Mouse (Mus musculus): ENCODE measurements around the gene S100a9. TPM values are rescaled to one million over a fixed set of nuclear protein-coding genes. Genes with fewer than 3 reads are reported as not detected.
A peak's percentile ranks its signal among the peaks of the same experiment; 100 is the strongest.

The S100a9 gene
- polyA plus RNA-seq, 1 experiment, result 7.0 TPM

DNA sequence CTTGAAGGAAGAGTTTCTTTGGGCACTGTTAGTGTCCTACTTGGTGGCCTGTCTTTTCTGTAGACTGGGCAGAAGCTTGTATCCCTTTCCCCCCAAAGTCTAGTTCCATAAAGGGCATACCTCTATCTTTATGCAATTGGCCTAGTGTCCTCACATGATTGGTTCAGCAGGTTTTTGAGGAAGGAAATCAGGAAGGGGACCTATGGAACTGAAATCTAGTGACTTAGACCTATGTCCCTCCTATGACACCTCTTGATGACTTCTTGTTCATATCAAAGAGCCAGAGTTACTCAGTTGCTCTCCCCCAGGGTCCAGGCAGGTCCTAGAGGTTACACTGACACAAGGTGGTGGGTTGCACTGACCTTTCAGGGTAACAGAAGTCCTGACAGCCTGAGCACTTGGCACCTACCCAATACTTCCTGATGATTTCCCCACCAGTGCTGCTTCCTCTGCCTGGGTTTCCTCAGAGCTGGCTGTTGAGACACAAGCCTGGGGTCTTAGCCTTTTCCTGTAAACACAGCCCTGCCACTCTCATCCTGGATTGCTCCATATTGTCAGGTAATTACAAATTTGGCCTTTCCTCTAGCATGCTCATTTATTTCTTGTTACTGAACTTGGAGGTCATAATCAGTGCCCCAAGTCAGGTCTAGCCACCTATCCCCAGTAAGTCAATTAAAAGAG lies 36.0 kb downstream of the S100a9 start:
- no peak for TF ChIP-seq POLR2A (IDR thresholded peaks at IDR 0.05; ENCODE audit: borderline replicate concordance, extremely low read depth, insufficient read depth, insufficient read length, poor library complexity, severe bottlenecking)
- no peak for TF ChIP-seq CTCF (IDR thresholded peaks at IDR 0.05; ENCODE audit: borderline replicate concordance, extremely low read depth, insufficient read depth, insufficient read length)

GRCm38 (mm10) chr3:90657405-90657804 lies 38.1 kb downstream of the S100a9 start:
- no peak for DNase-seq (ENCODE audit: low read depth)
- no peak for TF ChIP-seq POLR2A (IDR thresholded peaks at IDR 0.05; ENCODE audit: borderline replicate concordance, extremely low read depth, insufficient read depth, insufficient read length, poor library complexity, severe bottlenecking)
- peak; percentile 30; the same call in 1 of the 2 replicates for TF ChIP-seq CTCF (IDR thresholded peaks at IDR 0.05; ENCODE audit: borderline replicate concordance, extremely low read depth, insufficient read depth, insufficient read length)

More for the DNA sequence above, 36.0 kb downstream of the S100a9 start:
- DNase-seq (ENCODE audit: low read depth), result no peak

- TF ChIP-seq POLR2A (IDR thresholded peaks at IDR 0.05; ENCODE audit: borderline replicate concordance, extremely low read depth, insufficient read depth, insufficient read length, poor library complexity, severe bottlenecking), result no peak
- no peak for TF ChIP-seq CTCF (IDR thresholded peaks at IDR 0.05; ENCODE audit: borderline replicate concordance, extremely low read depth, insufficient read depth, insufficient read length)
- no peak for DNase-seq (ENCODE audit: low read depth)
These were observed 41.8 kb downstream of the S100a9 start, which contains the start of gene S100a7a for GRCm38 (mm10) chr3:90653717-90654116. Gene S100a7a, plus strand, starts transcription at chr3:90654017.

- TF ChIP-seq POLR2A (IDR thresholded peaks at IDR 0.05; ENCODE audit: borderline replicate concordance, extremely low read depth, insufficient read depth, insufficient read length, poor library complexity, severe bottlenecking), result no peak
- peak; percentile 87 for TF ChIP-seq CTCF (IDR thresholded peaks at IDR 0.05; ENCODE audit: borderline replicate concordance, extremely low read depth, insufficient read depth, insufficient read length)
These were observed 42.5 kb downstream of the S100a9 start for GRCm38 (mm10) chr3:90652878-90653508.

GRCm38 (mm10) chr3:90649832-90650231 lies 45.7 kb downstream of the S100a9 start:
- TF ChIP-seq POLR2A (IDR thresholded peaks at IDR 0.05; ENCODE audit: borderline replicate concordance, extremely low read depth, insufficient read depth, insufficient read length, poor library complexity, severe bottlenecking) (no peak), CTCF (IDR thresholded peaks at IDR 0.05; ENCODE audit: borderline replicate concordance, extremely low read depth, insufficient read depth, insufficient read length) (no peak)
- no peak for DNase-seq (ENCODE audit: low read depth)

More at GRCm38 (mm10) chr3:90652878-90653508, 42.5 kb downstream of the S100a9 start:
- DNase-seq (ENCODE audit: low read depth), result peak; percentile 87

DNA sequence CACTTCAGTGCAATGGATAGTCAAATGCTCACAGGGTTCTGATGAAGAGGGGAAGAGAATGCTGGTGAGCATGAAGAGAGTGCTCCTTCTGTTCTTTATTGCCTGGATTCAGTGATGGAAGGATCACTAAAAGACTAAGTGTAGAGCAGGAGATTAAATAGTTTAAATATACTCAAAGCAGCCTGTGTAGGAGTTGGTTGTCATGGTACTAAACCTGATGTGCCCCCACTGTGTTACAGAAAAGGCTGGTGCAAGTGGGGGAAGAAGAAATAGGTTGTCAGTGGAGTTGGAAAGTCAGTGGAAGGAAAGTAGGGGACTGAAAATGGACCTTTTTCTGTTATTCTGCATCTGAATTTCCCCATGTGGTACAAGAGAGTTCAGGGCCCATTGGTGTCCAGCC lies 46.5 kb downstream of the S100a9 start:
- TF ChIP-seq POLR2A (IDR thresholded peaks at IDR 0.05; ENCODE audit: borderline replicate concordance, extremely low read depth, insufficient read depth, insufficient read length, poor library complexity, severe bottlenecking), result no peak
- no peak for TF ChIP-seq CTCF (IDR thresholded peaks at IDR 0.05; ENCODE audit: borderline replicate concordance, extremely low read depth, insufficient read depth, insufficient read length)

DNA sequence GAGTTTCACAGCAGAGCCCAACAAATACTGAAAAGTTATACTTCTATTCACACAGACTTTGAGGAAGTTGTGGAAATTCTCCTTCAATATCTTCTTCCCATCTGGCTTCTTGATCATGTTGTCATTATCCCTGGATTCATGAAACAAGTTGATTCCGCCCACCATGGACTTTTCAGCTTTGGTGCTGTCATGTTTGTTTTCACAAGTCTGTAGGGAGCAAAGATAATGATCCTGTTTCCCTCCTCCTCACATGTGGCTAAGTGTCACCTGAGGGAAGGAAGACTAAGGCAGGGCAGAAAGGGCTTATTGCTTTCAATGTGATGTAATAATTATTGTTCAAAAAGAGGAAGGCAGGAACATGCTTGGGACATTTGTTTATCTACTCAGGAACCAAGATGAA lies 48.2 kb downstream of the S100a9 start:
- DNase-seq (ENCODE audit: low read depth), result no peak
- TF ChIP-seq POLR2A (IDR thresholded peaks at IDR 0.05; ENCODE audit: borderline replicate concordance, extremely low read depth, insufficient read depth, insufficient read length, poor library complexity, severe bottlenecking), result no peak

More for the DNA sequence above, 46.5 kb downstream of the S100a9 start:
- no peak for DNase-seq (ENCODE audit: low read depth)

GRCm38 (mm10) chr3:90644220-90644619 lies 51.3 kb downstream of the S100a9 start:
- peak; percentile 20 for DNase-seq (ENCODE audit: low read depth)
- TF ChIP-seq POLR2A (IDR thresholded peaks at IDR 0.05; ENCODE audit: borderline replicate concordance, extremely low read depth, insufficient read depth, insufficient read length, poor library complexity, severe bottlenecking), result no peak
- peak; percentile 54; the same call in 1 of the 2 replicates for TF ChIP-seq CTCF (IDR thresholded peaks at IDR 0.05; ENCODE audit: borderline replicate concordance, extremely low read depth, insufficient read depth, insufficient read length)

Other genes starting within 250 kb of the S100a9 start
- gene Npr1, start 229.9 kb downstream of the S100a9 start, polyA plus RNA-seq (2012; rRNA removed), result 5.8 and 7.5 TPM in 2 replicates
- gene Ilf2, start 219.6 kb downstream of the S100a9 start, polyA plus RNA-seq (2012; rRNA removed), result 183 TPM in 2 replicates
- gene Snapin, start 204.7 kb downstream of the S100a9 start, polyA plus RNA-seq (2012; rRNA removed), result 45.1 and 54.1 TPM in 2 replicates
- 199 and 209 TPM in 2 replicates for gene Chtop, start 186.2 kb downstream of the S100a9 start, polyA plus RNA-seq (2012; rRNA removed)
- gene S100a1, start 181.3 kb downstream of the S100a9 start, polyA plus RNA-seq (2012; rRNA removed), result 7.4 and 8.1 TPM in 2 replicates
- 6.4 and 6.7 TPM in 2 replicates for gene S100a13, start 181.3 kb downstream of the S100a9 start, polyA plus RNA-seq (2012; rRNA removed)
- gene S100a14, start 168.9 kb downstream of the S100a9 start, polyA plus RNA-seq (2012; rRNA removed), result 1.4 and 2.3 TPM in 2 replicates
- gene S100a16, start 158.5 kb downstream of the S100a9 start, polyA plus RNA-seq (2012; rRNA removed), result 22.5 and 22.9 TPM in 2 replicates
- 1.1 TPM in 1 of 2 replicates, not detected in the other for gene S100a3, start 135.1 kb downstream of the S100a9 start, polyA plus RNA-seq (2012; rRNA removed)
- gene S100a2, start 105.5 kb downstream of the S100a9 start, polyA plus RNA-seq (2012; rRNA removed), result not detected in 2 replicates
- gene Gm42674, start 93.8 kb downstream of the S100a9 start, polyA plus RNA-seq (2012; rRNA removed), result not detected in 2 replicates
- 1.6 and 2.5 TPM in 2 replicates for gene S100a4, start 92.0 kb downstream of the S100a9 start, polyA plus RNA-seq (2012; rRNA removed)
- gene S100a5, start 87.2 kb downstream of the S100a9 start, polyA plus RNA-seq (2012; rRNA removed), result not detected in 2 replicates
- gene S100a6, start 82.8 kb downstream of the S100a9 start, polyA plus RNA-seq (2012; rRNA removed), result 22.2 and 26.1 TPM in 2 replicates
- 0.14 TPM in 1 of 2 replicates, not detected in the other for gene S100a7a, start 41.7 kb downstream of the S100a9 start, polyA plus RNA-seq (2012; rRNA removed)
- gene S100a8, start 26.7 kb downstream of the S100a9 start, polyA plus RNA-seq (2012; rRNA removed), result 3.0 and 7.4 TPM in 2 replicates
- gene Pglyrp4, start 31.2 kb upstream of the S100a9 start, polyA plus RNA-seq (2012; rRNA removed), result not detected in 2 replicates
- gene Gm5849, start 82.2 kb upstream of the S100a9 start, polyA plus RNA-seq (2012; rRNA removed), result not detected in 2 replicates